Comparison of ENCODE assay signal across 27 mouse cellular contexts in genomic region chr6:71151098-71151497, GRCm38 (mm10). TPM values are rescaled to one million over a fixed set of nuclear protein-coding genes. Genes with fewer than 3 reads are reported as not detected.
DNase-seq lines count a peak whose midpoint lies in the region; ATAC-seq lines count a peak whose summit lies in the region.
"Had no signal": no experiment of that assay in that cellular context is flagged by ENCODE, and none has a peak within 500 bp of the region (broad histone marks: within the 10 kb centered on the region; RNA-seq: fewer than 3 reads in every experiment).

No protein-coding gene starts in this region.

- no peak overlapping the region for H3K4me3 ChIP-seq in hindbrain, embryonic 10.5 days
- no peak overlapping the region for H3K4me3 ChIP-seq in hindbrain, embryonic 16.5 days (ENCODE audit: low read length)
- no peak overlapping the region for H3K4me3 ChIP-seq in kidney, embryonic 15.5 days (replicated peaks)
- H3K4me3 ChIP-seq: embryonic facial prominence, embryonic 10.5 days; embryonic facial prominence, embryonic 12.5 days; forebrain, embryonic 13.5 days; forebrain, embryonic 15.5 days had no signal

- H3K9ac ChIP-seq in hindbrain, embryonic 16.5 days (ENCODE audit: low read depth, low read length): no peak overlapping the region
- no peak overlapping the region for H3K9ac ChIP-seq in kidney, embryonic 15.5 days
- H3K9ac ChIP-seq: embryonic facial prominence, embryonic 12.5 days; forebrain, embryonic 13.5 days; forebrain, embryonic 15.5 days; forebrain, postnatal 0 days had no signal

- no peak overlapping the region for H3K4me2 ChIP-seq in hindbrain, embryonic 16.5 days (ENCODE audit: low read length)
- no peak overlapping the region for H3K4me2 ChIP-seq in kidney, embryonic 15.5 days
- H3K4me2 ChIP-seq: embryonic facial prominence, embryonic 12.5 days; forebrain, embryonic 13.5 days; forebrain, embryonic 15.5 days had no signal

- 0 out of 2 replicates have a peak overlapping the region, but pooled peaks have one; percentile 12 for H3K27ac ChIP-seq in hindbrain, embryonic 10.5 days
- no peak overlapping the region for H3K27ac ChIP-seq in hindbrain, embryonic 16.5 days (ENCODE audit: low read depth, low read length)
- H3K27ac ChIP-seq in kidney, embryonic 15.5 days: no peak overlapping the region
- H3K27ac ChIP-seq: embryonic facial prominence, embryonic 10.5 days; embryonic facial prominence, embryonic 12.5 days; forebrain, embryonic 13.5 days; forebrain, embryonic 15.5 days had no signal

- no peak for ATAC-seq in hindbrain, embryonic 16.5 days
- ATAC-seq in kidney, embryonic 15.5 days (replicated peaks; ENCODE audit: low FRiP score): no peak
- ATAC-seq: activated CD4-positive, CD25-positive, alpha-beta regulatory T cell, adult 4 months; forebrain, embryonic 13.5 days; forebrain, embryonic 15.5 days; forebrain, postnatal 0 days; Patski had no signal

- DNase-seq in hindbrain, embryonic 10.5 days (ENCODE audit: low spot score): no peak
- DNase-seq in ES-CJ7 (ENCODE audit: low read depth, low spot score): peak; percentile 55
- DNase-seq in R1 (ENCODE audit: low read depth, low spot score): peak; percentile 39
- no peak for DNase-seq in left cerebral cortex, adult 18-20 months (ENCODE audit: low spot score in 2 of 2)
- DNase-seq: adrenal gland, adult 8-10 months; adrenal gland, postnatal 14 days; adrenal gland, postnatal 36 days; cerebellum, adult 11-12 months; cerebellum, adult 2 months; cerebellum, adult 9-10 months; cerebellum, postnatal 10 days; cerebellum, postnatal 25 days; forebrain, postnatal 0 days had no signal

- peaks cover 6% of the 10 kb centered on the region for H3K4me1 ChIP-seq in hindbrain, embryonic 10.5 days (replicated peaks)
- no peaks in the 10 kb centered on the region for H3K4me1 ChIP-seq in hindbrain, embryonic 16.5 days (ENCODE audit: control insufficient read depth, insufficient read depth, low read depth, low read length)
- H3K4me1 ChIP-seq in kidney, embryonic 15.5 days: peaks cover 21% of the 10 kb centered on the region
- H3K4me1 ChIP-seq: embryonic facial prominence, embryonic 10.5 days; embryonic facial prominence, embryonic 12.5 days; forebrain, embryonic 13.5 days; forebrain, embryonic 15.5 days had no signal

- no peaks in the 10 kb centered on the region for H3K9me3 ChIP-seq in hindbrain, embryonic 10.5 days
- H3K9me3 ChIP-seq in hindbrain, embryonic 16.5 days (ENCODE audit: control insufficient read depth, low read length): no peaks in the 10 kb centered on the region
- H3K9me3 ChIP-seq in kidney, embryonic 15.5 days (replicated peaks): no peaks in the 10 kb centered on the region
- H3K9me3 ChIP-seq: embryonic facial prominence, embryonic 10.5 days; embryonic facial prominence, embryonic 12.5 days; forebrain, embryonic 13.5 days; forebrain, embryonic 15.5 days; G1E had no signal

- 31% methylated on average over 10 of the region's 10 CpGs for WGBS in hindbrain, embryonic 10.5 days
- WGBS in hindbrain, embryonic 16.5 days: 29% methylated on average over 10 of the region's 10 CpGs
- WGBS in kidney, embryonic 15.5 days: 49% methylated on average over 10 of the region's 10 CpGs

- no peaks in the 10 kb centered on the region for H3K27me3 ChIP-seq in hindbrain, embryonic 10.5 days (ENCODE audit: insufficient read depth, poor library complexity, severe bottlenecking)
- no peaks in the 10 kb centered on the region for H3K27me3 ChIP-seq in hindbrain, embryonic 16.5 days (replicated peaks; ENCODE audit: control insufficient read depth, insufficient read depth, low read length)
- H3K27me3 ChIP-seq in kidney, embryonic 15.5 days: no peaks in the 10 kb centered on the region
- H3K27me3 ChIP-seq: embryonic facial prominence, embryonic 12.5 days; forebrain, embryonic 13.5 days; forebrain, embryonic 15.5 days; Patski had no signal

- H3K36me3 ChIP-seq in hindbrain, embryonic 10.5 days: no peaks in the 10 kb centered on the region
- H3K36me3 ChIP-seq in hindbrain, embryonic 16.5 days (ENCODE audit: control insufficient read depth, insufficient read depth, low read length): no peaks in the 10 kb centered on the region
- no peaks in the 10 kb centered on the region for H3K36me3 ChIP-seq in kidney, embryonic 15.5 days
- H3K36me3 ChIP-seq: embryonic facial prominence, embryonic 10.5 days; embryonic facial prominence, embryonic 12.5 days; forebrain, embryonic 15.5 days; G1E had no signal

RNA-seq across cellular contexts. Expression of gene Thnsl2, which starts 6.9 kb away (rescaled TPM):
- polyA plus RNA-seq in hindbrain, embryonic 10.5 days (2016; fragmentation: Nextera tagmentation; extraction: Ambion mirVana): 6.4 and 8.2 TPM in 2 replicates
- polyA plus RNA-seq in hindbrain, embryonic 16.5 days (2015; fragmentation: Nextera tagmentation; extraction: Ambion mirVana): 6.3 and 6.5 TPM in 2 replicates
- 1 to 10 TPM; 3.8 to 5.6 TPM for total RNA-seq in left cerebral cortex, adult 18-20 months (2021)
- 36.7 and 39.9 TPM in 2 replicates for polyA plus RNA-seq in kidney, embryonic 15.5 days (2015; fragmentation: Nextera tagmentation; extraction: Ambion mirVana)
- total RNA-seq: G1E had no signal
- polyA plus RNA-seq: C2C12, G1E had no signal

RNA-seq across cellular contexts. Expression of gene Fabp1, which starts 48.5 kb away (rescaled TPM):
- not detected in 2 replicates for polyA plus RNA-seq in hindbrain, embryonic 10.5 days (2016; fragmentation: Nextera tagmentation; extraction: Ambion mirVana)
- not detected in 2 replicates for polyA plus RNA-seq in hindbrain, embryonic 16.5 days (2015; fragmentation: Nextera tagmentation; extraction: Ambion mirVana)
- not detected for total RNA-seq in left cerebral cortex, adult 18-20 months (2021)
- 3.5 and 4.4 TPM in 2 replicates for polyA plus RNA-seq in kidney, embryonic 15.5 days (2015; fragmentation: Nextera tagmentation; extraction: Ambion mirVana)
- total RNA-seq: adrenal gland, adult 18-20 months; forebrain, postnatal 0 days; G1E had no signal
- polyA plus RNA-seq: activated CD4-positive, CD25-positive, alpha-beta regulatory T cell, adult 4 months; C2C12; cerebellum, adult 2 months; cortical plate, adult 2 months; embryonic facial prominence, embryonic 10.5 days; embryonic facial prominence, embryonic 12.5 days; embryonic facial prominence, embryonic 14.5 days; forebrain, embryonic 11.5 days; forebrain, embryonic 13.5 days; forebrain, embryonic 15.5 days; forebrain, postnatal 0 days; G1E; Patski had no signal

Comparison
In these comparisons a context has a peak if more than half of its experiments do, and no peak if none do; other contexts are left out.
1. DNase-seq: peak in ES-CJ7 (single experiment) and R1 (single experiment); none in hindbrain, embryonic 10.5 days (single experiment) and left cerebral cortex, adult 18-20 months (0 of 2).